Mouse (Mus musculus) CH12.LX (cell line): Measurements from ENCODE around the gene Pex14.

Experiments used
- CTCF ChIP-seq, 2 experiments: IDR thresholded peaks in 1 of 2; conservative IDR thresholded peaks in 1 of 2; 2 replicates each; pipeline ENCODE4 v1.5.1; 2011 to 2012; ENCODE audit warnings: low read depth in 2 of 2, low read length in 2 of 2, improper control_type of control experiment in 1 of 2, inconsistent platforms in 1 of 2, mild to moderate bottlenecking in 1 of 2, moderate library complexity in 1 of 2
- EP300 ChIP-seq: IDR thresholded peaks from 2 replicates; pipeline ENCODE4 v1.6.1; 2011; ENCODE audit warnings: low read length, improper control_type of control experiment
- MAX ChIP-seq: IDR thresholded peaks from 2 replicates; pipeline ENCODE4 v1.6.1; 2011; ENCODE audit warnings: low read length, improper control_type of control experiment
- POLR2A ChIP-seq: IDR thresholded peaks from 2 replicates; pipeline ENCODE4 v1.6.1; 2011; ENCODE audit warnings: low read depth, mild to moderate bottlenecking, improper control_type of control experiment, low read length
- UBTF ChIP-seq: IDR thresholded peaks from 2 replicates; pipeline ENCODE4 v1.6.1; 2012; ENCODE audit warnings: low read depth, mild to moderate bottlenecking, inconsistent platforms, low read length, improper control_type of control experiment, moderate library complexity
- USF2 ChIP-seq: conservative IDR thresholded peaks from 2 replicates; pipeline ENCODE4 v1.6.1; 2011; ENCODE audit warnings: low read depth, low read length, improper control_type of control experiment
- ZC3H11A ChIP-seq: IDR thresholded peaks from 2 replicates; pipeline ENCODE4 v1.6.1; 2012; ENCODE audit warnings: low read depth, mild to moderate bottlenecking, inconsistent platforms, low read length, improper control_type of control experiment
- ZNF384 ChIP-seq: IDR thresholded peaks from 2 replicates; pipeline ENCODE4 v1.6.1; 2012; ENCODE audit warnings: low read depth, low read length, improper control_type of control experiment, inconsistent platforms

GRCm38 (mm10) chr4:149136982-149137770, 37.5 kb upstream of the Pex14 start, which contains the start of gene Cenps:
- peak; percentile 43 to 93; a peak in 3 of 4 replicates for TF ChIP-seq CTCF (conservative IDR thresholded peaks at IDR 0.05 in 1 of 2, IDR thresholded peaks at IDR 0.05 in 1 of 2; ENCODE audit: low read depth in 2 of 2, low read length in 2 of 2)
- TF ChIP-seq EP300: no peak
- TF ChIP-seq USF2: no peak; the same call in 1 of the 2 replicates
- TF ChIP-seq ZC3H11A: no peak
- TF ChIP-seq UBTF: peak; percentile 90
- peak; percentile 75 for TF ChIP-seq POLR2A
- TF ChIP-seq ZNF384: no peak
- peak; percentile 85; the same call in 1 of the 2 replicates for TF ChIP-seq MAX
